ENCODE assay signal across 23 mouse cellular contexts in genomic region chrX:11463955-11464511, GRCm38 (mm10).
DNase-seq lines count a peak whose midpoint lies in the region; ATAC-seq and TF ChIP-seq lines count a peak whose summit lies in the region.
"Had no signal": no experiment of that assay in that cellular context is flagged by ENCODE, and none has a peak within 500 bp of the region (broad histone marks: within the 10 kb centered on the region; RNA-seq: fewer than 3 reads in every experiment).

No protein-coding gene starts in this region.

- no peak for TF ChIP-seq CTCF in lung, embryonic 14.5 days (IDR thresholded peaks at IDR 0.05; ENCODE audit: low read depth)

- H3K9me3 ChIP-seq in lung, embryonic 14.5 days (ENCODE audit: low read depth, low read length), result no peaks in the 10 kb centered on the region
- H3K9me3 ChIP-seq in intestine, embryonic 15.5 days, result no peaks in the 10 kb centered on the region
- H3K9me3 ChIP-seq: embryonic facial prominence, embryonic 12.5 days; G1E; heart, embryonic 10.5 days; hindbrain, embryonic 13.5 days had no signal

- no peak for DNase-seq in frontal cortex, postnatal 14 days (ENCODE audit: low spot score in 2 of 2)
- peak; percentile 43 for DNase-seq in kidney, postnatal 14 days
- DNase-seq in kidney, adult 9 months, result no peak
- DNase-seq in lung, embryonic 14.5 days, result peak; percentile 77
- no peak for DNase-seq in lung, postnatal 25 days (ENCODE audit: low spot score)
- DNase-seq in brain, adult 2 months (ENCODE audit: low read depth, low spot score), result peak; percentile 44
- DNase-seq: adrenal gland, postnatal 10 days; B cell, adult 2 months; cerebellum, adult 11-12 months; cerebellum, adult 9-10 months; cerebellum, postnatal 25 days; gastrocnemius, adult 2 months; gastrocnemius, postnatal 25 days; heart, postnatal 10 days; heart, postnatal 4 days had no signal

- no peaks in the 10 kb centered on the region for H3K36me3 ChIP-seq in lung, embryonic 14.5 days (ENCODE audit: insufficient read depth)
- H3K36me3 ChIP-seq in intestine, embryonic 15.5 days, result no peaks in the 10 kb centered on the region
- H3K36me3 ChIP-seq: embryonic facial prominence, embryonic 12.5 days; G1E; heart, embryonic 10.5 days; hindbrain, embryonic 13.5 days had no signal

- ATAC-seq in frontal cortex, adult (ENCODE audit: low TSS enrichment), result peak; percentile 70
- ATAC-seq in lung, embryonic 14.5 days (ENCODE audit: insufficient read depth), result peak; percentile 66; the same call in 1 of the 2 replicates
- ATAC-seq in intestine, embryonic 15.5 days, result no peak
- ATAC-seq: CD4-positive, CD25-positive, alpha-beta regulatory T cell, adult 4 months; forebrain, embryonic 16.5 days had no signal

- H3K9ac ChIP-seq in lung, embryonic 14.5 days, result no peak overlapping the region
- H3K9ac ChIP-seq in intestine, embryonic 15.5 days, result no peak overlapping the region
- H3K9ac ChIP-seq: embryonic facial prominence, embryonic 12.5 days; hindbrain, embryonic 13.5 days had no signal

- no peak overlapping the region for H3K4me3 ChIP-seq in lung, embryonic 14.5 days (ENCODE audit: low read depth, low read length)
- H3K4me3 ChIP-seq in intestine, embryonic 15.5 days (replicated peaks), result no peak overlapping the region
- H3K4me3 ChIP-seq: embryonic facial prominence, embryonic 12.5 days; gastrocnemius, adult 2 months; heart, embryonic 10.5 days; hindbrain, embryonic 13.5 days had no signal

- H3K4me2 ChIP-seq in lung, embryonic 14.5 days, result no peak overlapping the region
- H3K4me2 ChIP-seq in intestine, embryonic 15.5 days (replicated peaks), result no peak overlapping the region
- H3K4me2 ChIP-seq: embryonic facial prominence, embryonic 12.5 days; hindbrain, embryonic 13.5 days had no signal

- no peaks in the 10 kb centered on the region for H3K27me3 ChIP-seq in lung, embryonic 14.5 days (ENCODE audit: insufficient read depth, low read length)
- H3K27me3 ChIP-seq in intestine, embryonic 15.5 days (replicated peaks), result 0 out of 2 replicates have a peak, but pooled peaks cover 4% of the 10 kb centered on the region

- peak overlapping the region; percentile 50; the same call in 1 of the 2 replicates for H3K27ac ChIP-seq in lung, embryonic 14.5 days (ENCODE audit: low read depth)
- H3K27ac ChIP-seq in intestine, embryonic 15.5 days, result no peak overlapping the region
- H3K27ac ChIP-seq: embryonic facial prominence, embryonic 12.5 days; gastrocnemius, adult 2 months; heart, embryonic 10.5 days; hindbrain, embryonic 13.5 days had no signal

- WGBS in lung, embryonic 14.5 days, result 31% methylated on average over 3 of the region's 3 CpGs
- WGBS in intestine, embryonic 15.5 days, result 66% methylated on average over 3 of the region's 3 CpGs

- no peaks in the 10 kb centered on the region for H3K4me1 ChIP-seq in lung, embryonic 14.5 days (ENCODE audit: insufficient read depth)
- no peaks in the 10 kb centered on the region for H3K4me1 ChIP-seq in intestine, embryonic 15.5 days (replicated peaks)
- H3K4me1 ChIP-seq: embryonic facial prominence, embryonic 12.5 days; heart, embryonic 10.5 days; hindbrain, embryonic 13.5 days had no signal

Comparison
In these comparisons a context has a peak if more than half of its experiments do, and no peak if none do; other contexts are left out.
1. DNase-seq: peak in kidney, postnatal 14 days (single experiment), lung, embryonic 14.5 days (single experiment) and brain, adult 2 months (single experiment); none in frontal cortex, postnatal 14 days (0 of 2), kidney, adult 9 months (single experiment) and lung, postnatal 25 days (single experiment).